Mouse (Mus musculus): ENCODE results near the gene C730034F03Rik. TPM values are rescaled to one million over a fixed set of nuclear protein-coding genes. Genes with fewer than 3 reads are reported as not detected.
A peak's percentile ranks its signal among the peaks of the same experiment; 100 is the strongest.

The C730034F03Rik gene
- 2.1 and 3.2 TPM in 2 replicates for polyA plus RNA-seq (2011; ENCODE audit: insufficient read depth, insufficient read length, low read depth, missing spikeins)

DNA sequence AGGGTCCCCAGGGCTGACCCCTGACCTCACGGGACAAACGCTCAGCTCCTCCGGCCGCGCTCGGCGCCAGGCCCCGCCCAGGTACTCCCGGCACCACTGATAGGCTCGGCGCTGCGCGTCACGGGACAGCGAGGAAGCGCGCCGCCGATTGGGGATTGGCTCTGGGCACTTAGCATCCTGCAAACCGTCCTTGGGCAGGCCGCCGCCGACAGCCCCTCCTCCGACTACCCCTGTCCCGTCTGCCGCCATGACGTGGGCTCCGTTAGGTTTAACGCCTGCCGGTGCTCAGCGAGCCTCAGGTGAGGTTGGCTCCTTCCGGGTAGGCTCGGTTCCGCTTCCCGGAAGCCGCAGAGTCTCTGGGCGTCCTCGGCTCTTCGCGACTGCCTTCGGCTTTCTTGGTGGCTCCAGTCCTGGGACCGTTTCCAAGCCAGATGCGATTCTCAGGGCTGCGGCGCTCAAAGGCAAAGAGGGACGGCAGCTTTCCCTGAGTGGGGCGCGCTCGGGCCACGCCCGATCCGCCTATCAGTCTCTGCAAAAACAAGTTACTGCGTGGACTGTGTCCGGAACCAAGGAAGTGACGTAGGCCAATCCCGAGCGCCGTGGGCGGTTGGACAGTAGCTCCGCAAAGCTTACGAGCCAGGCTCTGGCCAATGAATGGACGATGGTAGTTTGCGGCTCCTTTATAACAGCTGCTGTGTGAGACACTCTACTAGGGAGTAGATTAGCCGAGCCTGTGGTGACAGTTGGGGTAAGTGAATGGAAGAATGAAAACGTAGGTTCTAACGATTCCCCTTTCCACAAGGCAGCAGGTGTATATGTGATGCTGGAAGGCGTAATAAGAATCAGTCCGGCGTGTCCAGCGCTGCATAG, at the start of gene C730034F03Rik, which contains the start of the genes Gm44502 and Chkb:
C730034F03Rik (plus strand) TSS at position 238 of the 870 bp plus-strand sequence.
Gm44502 (minus strand) TSS at position 345 of the 870 bp plus-strand sequence.
Chkb (minus strand) TSS at position 557 of the 870 bp plus-strand sequence.
- Histone ChIP-seq H3K27ac (ENCODE audit: insufficient read depth, low read length) (peak within 1 kb of the TSS; percentile 37), H3K36me3 (ENCODE audit: control insufficient read depth, insufficient read depth, low read length, poor library complexity, severe bottlenecking) (peaks cover 8% of the 10 kb centered on the region)

DNA sequence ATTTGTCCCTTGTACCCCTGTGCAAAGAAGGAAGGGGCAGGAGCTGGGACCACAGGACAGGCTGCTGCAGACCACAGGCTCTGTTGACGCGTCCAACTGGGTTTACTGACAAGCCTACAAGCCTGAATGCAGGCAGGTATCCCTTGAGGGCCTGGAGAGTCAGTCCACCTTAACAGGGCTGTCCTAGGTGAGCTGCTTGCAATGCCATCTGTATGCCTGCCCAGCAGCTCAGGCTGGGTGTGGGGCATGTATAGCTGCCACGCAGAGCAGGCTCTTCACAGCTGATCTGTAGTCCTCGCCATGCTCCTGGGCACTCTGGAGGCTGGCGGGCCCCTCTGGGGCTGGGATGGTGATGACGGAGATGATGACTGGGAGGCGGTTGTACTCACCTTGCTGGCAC, 44.8 kb upstream of the C730034F03Rik start, which contains the start of gene Klhdc7b:
Klhdc7b (plus strand) TSS at position 301 of the 400 bp plus-strand sequence.
- Histone ChIP-seq H3K4me3 (ENCODE audit: low read depth, low read length) (peak within 1 kb of the TSS; percentile 59), H3K27ac (ENCODE audit: insufficient read depth, low read length) (no peak within 1 kb of the TSS), H3K9me3 (replicated peaks; ENCODE audit: control insufficient read depth, insufficient read depth, low read length, poor library complexity, severe bottlenecking) (no peaks in the 10 kb centered on the region), H3K4me1 (ENCODE audit: control insufficient read depth, insufficient read depth, low read length) (no peaks in the 10 kb centered on the region), H3K36me3 (ENCODE audit: control insufficient read depth, insufficient read depth, low read length, poor library complexity, severe bottlenecking) (no peaks in the 10 kb centered on the region), H3K27me3 (ENCODE audit: control insufficient read depth, insufficient read depth, low read length, poor library complexity, severe bottlenecking) (no peaks in the 10 kb centered on the region), H3K9ac (ENCODE audit: low read depth, poor library complexity, severe bottlenecking) (peak within 1 kb of the TSS; percentile 45)
- no peak for TF ChIP-seq EP300 (IDR thresholded peaks at IDR 0.05; ENCODE audit: insufficient read depth, low read depth, low read length)
- TF ChIP-seq CTCF (IDR thresholded peaks at IDR 0.05; ENCODE audit: low read depth, low read length): no peak
- TF ChIP-seq POLR2A (IDR thresholded peaks at IDR 0.05; ENCODE audit: insufficient read depth, low read length): no peak

More for the DNA sequence above, at the start of gene C730034F03Rik, which contains the start of the genes Gm44502 and Chkb:
- no peaks in the 10 kb centered on the region for H3K9me3 ChIP-seq (replicated peaks; ENCODE audit: control insufficient read depth, insufficient read depth, low read length, poor library complexity, severe bottlenecking)
- H3K9ac ChIP-seq (ENCODE audit: low read depth, poor library complexity, severe bottlenecking): peak within 1 kb of the TSS; percentile 62
- H3K4me1 ChIP-seq (ENCODE audit: control insufficient read depth, insufficient read depth, low read length): peaks cover 2% of the 10 kb centered on the region
- H3K4me3 ChIP-seq (ENCODE audit: low read depth, low read length): peak within 1 kb of the TSS; percentile 79
- H3K27me3 ChIP-seq (ENCODE audit: control insufficient read depth, insufficient read depth, low read length, poor library complexity, severe bottlenecking): no peaks in the 10 kb centered on the region
- TF ChIP-seq EP300 (IDR thresholded peaks at IDR 0.05; ENCODE audit: insufficient read depth, low read depth, low read length) (no peak), CTCF (IDR thresholded peaks at IDR 0.05; ENCODE audit: low read depth, low read length) (no peak), POLR2A (IDR thresholded peaks at IDR 0.05; ENCODE audit: insufficient read depth, low read length) (no peak)

DNA sequence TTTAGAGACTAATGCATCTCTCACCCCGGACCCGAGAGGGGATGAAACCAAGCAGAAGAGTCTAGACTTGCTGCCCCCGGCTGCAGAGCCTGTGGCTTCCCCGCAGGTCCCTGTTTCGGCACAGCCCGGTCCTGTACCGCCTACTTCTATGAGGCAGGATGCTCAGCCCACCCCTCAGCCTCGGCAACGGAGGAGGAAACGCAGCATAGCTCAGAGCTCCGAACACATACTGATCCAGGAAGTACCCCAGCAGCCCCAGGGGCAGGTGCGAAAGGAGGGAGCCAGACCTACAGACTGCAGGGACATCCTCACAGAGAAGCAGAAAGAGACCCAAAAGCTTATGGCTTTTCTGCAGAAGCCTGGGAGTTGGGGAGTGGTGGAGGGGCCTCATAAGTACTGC, 42.3 kb upstream of the C730034F03Rik start:
- Histone ChIP-seq H3K27me3 (ENCODE audit: control insufficient read depth, insufficient read depth, low read length, poor library complexity, severe bottlenecking) (no peaks in the 10 kb centered on the region), H3K27ac (ENCODE audit: insufficient read depth, low read length) (no peak overlapping the region), H3K4me3 (ENCODE audit: low read depth, low read length) (peak overlapping the region; percentile 15; the same call in 1 of the 2 replicates), H3K9me3 (replicated peaks; ENCODE audit: control insufficient read depth, insufficient read depth, low read length, poor library complexity, severe bottlenecking) (no peaks in the 10 kb centered on the region), H3K9ac (ENCODE audit: low read depth, poor library complexity, severe bottlenecking) (peak overlapping the region; percentile 26; the same call in 1 of the 2 replicates), H3K36me3 (ENCODE audit: control insufficient read depth, insufficient read depth, low read length, poor library complexity, severe bottlenecking) (no peaks in the 10 kb centered on the region), H3K4me1 (ENCODE audit: control insufficient read depth, insufficient read depth, low read length) (no peaks in the 10 kb centered on the region)
- TF ChIP-seq CTCF (IDR thresholded peaks at IDR 0.05; ENCODE audit: low read depth, low read length): no peak
- no peak for TF ChIP-seq POLR2A (IDR thresholded peaks at IDR 0.05; ENCODE audit: insufficient read depth, low read length)
- no peak for TF ChIP-seq EP300 (IDR thresholded peaks at IDR 0.05; ENCODE audit: insufficient read depth, low read depth, low read length)

DNA sequence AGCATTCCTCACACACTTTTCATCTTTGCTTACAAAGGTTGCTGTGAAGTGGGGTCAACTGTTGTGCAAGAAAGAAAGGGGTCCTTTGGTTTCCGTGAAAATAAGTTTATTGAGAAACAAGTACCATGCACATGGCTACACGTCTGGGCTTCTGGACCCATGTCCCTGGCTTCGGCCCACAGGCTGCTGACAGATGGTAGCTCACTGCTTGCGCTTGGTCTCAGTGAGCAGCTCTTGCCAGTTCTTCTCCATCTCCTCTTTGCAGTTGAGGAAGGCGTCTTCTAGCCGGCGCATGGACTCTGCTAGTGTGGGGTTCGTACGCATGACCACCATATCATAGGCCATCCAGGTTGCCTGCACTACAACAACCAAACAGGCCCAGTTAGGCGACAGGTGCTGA, 39.3 kb upstream of the C730034F03Rik start:
- Histone ChIP-seq H3K27me3 (ENCODE audit: control insufficient read depth, insufficient read depth, low read length, poor library complexity, severe bottlenecking) (no peaks in the 10 kb centered on the region), H3K9me3 (replicated peaks; ENCODE audit: control insufficient read depth, insufficient read depth, low read length, poor library complexity, severe bottlenecking) (no peaks in the 10 kb centered on the region), H3K4me3 (ENCODE audit: low read depth, low read length) (no peak overlapping the region), H3K36me3 (ENCODE audit: control insufficient read depth, insufficient read depth, low read length, poor library complexity, severe bottlenecking) (no peaks in the 10 kb centered on the region), H3K27ac (ENCODE audit: insufficient read depth, low read length) (no peak overlapping the region), H3K4me1 (ENCODE audit: control insufficient read depth, insufficient read depth, low read length) (no peaks in the 10 kb centered on the region), H3K9ac (ENCODE audit: low read depth, poor library complexity, severe bottlenecking) (no peak overlapping the region)
- TF ChIP-seq EP300 (IDR thresholded peaks at IDR 0.05; ENCODE audit: insufficient read depth, low read depth, low read length) (no peak), CTCF (IDR thresholded peaks at IDR 0.05; ENCODE audit: low read depth, low read length) (no peak), POLR2A (IDR thresholded peaks at IDR 0.05; ENCODE audit: insufficient read depth, low read length) (no peak)

DNA sequence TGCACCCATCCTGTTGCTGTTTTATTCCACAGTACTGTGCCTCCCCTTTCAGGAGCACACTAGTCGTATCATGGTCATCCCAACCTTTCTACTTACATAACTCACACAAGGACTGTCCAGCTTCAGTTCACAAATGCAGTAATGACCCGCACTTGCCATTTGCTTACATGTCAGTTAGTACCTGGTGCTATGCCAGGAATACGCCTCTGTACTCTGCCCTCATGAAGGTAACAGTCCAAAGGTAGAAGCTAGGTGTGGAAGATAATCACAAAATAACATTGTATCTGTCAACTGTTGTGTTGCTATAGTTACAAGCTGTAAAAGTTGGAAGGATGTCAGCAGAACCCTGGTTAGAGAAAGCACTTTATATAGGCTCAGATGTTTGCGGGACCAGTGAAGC, 32.5 kb upstream of the C730034F03Rik start:
- Histone ChIP-seq H3K9ac (ENCODE audit: low read depth, poor library complexity, severe bottlenecking) (no peak overlapping the region), H3K4me3 (ENCODE audit: low read depth, low read length) (no peak overlapping the region), H3K4me1 (ENCODE audit: control insufficient read depth, insufficient read depth, low read length) (peaks cover 2% of the 10 kb centered on the region), H3K36me3 (ENCODE audit: control insufficient read depth, insufficient read depth, low read length, poor library complexity, severe bottlenecking) (no peaks in the 10 kb centered on the region), H3K27ac (ENCODE audit: insufficient read depth, low read length) (no peak overlapping the region), H3K27me3 (ENCODE audit: control insufficient read depth, insufficient read depth, low read length, poor library complexity, severe bottlenecking) (no peaks in the 10 kb centered on the region), H3K9me3 (replicated peaks; ENCODE audit: control insufficient read depth, insufficient read depth, low read length, poor library complexity, severe bottlenecking) (no peaks in the 10 kb centered on the region)
- TF ChIP-seq EP300 (IDR thresholded peaks at IDR 0.05; ENCODE audit: insufficient read depth, low read depth, low read length) (no peak), POLR2A (IDR thresholded peaks at IDR 0.05; ENCODE audit: insufficient read depth, low read length) (no peak), CTCF (IDR thresholded peaks at IDR 0.05; ENCODE audit: low read depth, low read length) (no peak)
